In the genomic region with DNA sequence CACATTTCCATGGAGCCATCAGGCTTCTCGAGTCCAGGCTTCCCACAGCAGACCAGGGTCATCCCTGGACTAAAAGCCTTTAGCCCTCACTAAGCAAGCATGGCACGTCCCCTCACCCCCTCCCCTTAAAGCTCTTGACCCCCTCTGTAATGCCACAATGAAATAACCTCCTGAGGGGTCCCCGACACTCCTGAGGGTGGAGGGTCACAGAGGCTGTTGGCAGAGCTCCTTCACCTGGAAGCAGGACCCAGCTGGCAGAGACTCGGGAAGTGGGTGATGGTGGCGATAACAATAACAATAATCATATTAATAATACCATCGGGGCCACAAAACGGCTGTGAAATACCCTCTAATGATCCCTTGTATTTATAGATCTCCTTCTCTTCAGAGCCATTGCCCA, we compare ENCODE assay signal across 8 mouse cellular contexts. TPM values are rescaled to one million over a fixed set of nuclear protein-coding genes. Genes with fewer than 3 reads are reported as not detected.
DNase-seq lines count a peak whose midpoint lies in the region; ATAC-seq and TF ChIP-seq lines count a peak whose summit lies in the region.

Gene Sp2, minus strand, starts transcription at position 101 of the 400 bp plus-strand sequence.

- no peak within 1 kb of the TSS for H3K4me3 ChIP-seq in kidney, embryonic 16.5 days (ENCODE audit: low read length)
- H3K4me3 ChIP-seq in small intestine, adult 2 months (ENCODE audit: low read depth, low read length), result no peak within 1 kb of the TSS

- 48% methylated on average over 7 of the region's 7 CpGs for WGBS in kidney, embryonic 16.5 days
- WGBS in small intestine, adult 2 months, result 71% methylated on average over 7 of the region's 7 CpGs

- DNase-seq in kidney, postnatal 14 days, result no peak
- DNase-seq in Patski (ENCODE audit: low read depth, low spot score), result no peak
- DNase-seq in layer of hippocampus, postnatal 14 days (ENCODE audit: low spot score in 2 of 2), result no peak
- DNase-seq in c-Kit-positive CD71-positive TER-119-positive erythroid progenitor cells, embryonic 14.5 days (ENCODE audit: low spot score), result no peak
- no peak for DNase-seq in frontal cortex, postnatal 14 days (ENCODE audit: low spot score in 2 of 2)

- in situ Hi-C loops in Patski (cut with MboI; ENCODE audit: low pct_unique_long_range_greater_than_20kb), result no loop called here

- H3K36me3 ChIP-seq in kidney, embryonic 16.5 days (ENCODE audit: insufficient read depth, low read length), result no peaks in the 10 kb centered on the region
- H3K36me3 ChIP-seq in small intestine, adult 2 months (ENCODE audit: control insufficient read depth, insufficient read depth, low read length), result no peaks in the 10 kb centered on the region

- no peak within 1 kb of the TSS for H3K4me2 ChIP-seq in kidney, embryonic 16.5 days (replicated peaks; ENCODE audit: low read depth, low read length)

- no peaks in the 10 kb centered on the region for H3K9me3 ChIP-seq in kidney, embryonic 16.5 days (ENCODE audit: low read length)

- no peak for TF ChIP-seq CTCF in Patski (IDR thresholded peaks at IDR 0.05)
- no peak for TF ChIP-seq CTCF in small intestine, adult 2 months (IDR thresholded peaks at IDR 0.05; ENCODE audit: extremely low read depth, insufficient read length, insufficient replicate concordance, low read depth, low read length)

- POLR2A ChIA-PET in Patski (lab: Charles Lee), result interaction anchor here (0.6 to 1.3 kb wide), 2 partner anchors 30 to 40 kb away, joined by 3 read pairs; partner anchors contain the start of gene Sp6

- ATAC-seq in kidney, embryonic 16.5 days (ENCODE audit: low FRiP score, low TSS enrichment), result no peak
- ATAC-seq in Patski, result no peak
- no peak for ATAC-seq in erythroid progenitor cell, adult 5-6 weeks (replicated peaks; ENCODE audit: low FRiP score, poor library complexity, severe bottlenecking)

- H3K27me3 ChIP-seq in kidney, embryonic 16.5 days (ENCODE audit: insufficient read depth, low read length), result 0 out of 2 replicates have a peak, but pooled peaks cover 5% of the 10 kb centered on the region
- H3K27me3 ChIP-seq in Patski, result no peaks in the 10 kb centered on the region
- no peaks in the 10 kb centered on the region for H3K27me3 ChIP-seq in small intestine, adult 2 months (ENCODE audit: control insufficient read depth, insufficient read depth, low read length)

- H3K9ac ChIP-seq in kidney, embryonic 16.5 days (replicated peaks; ENCODE audit: low read length), result 0 out of 2 replicates have a peak within 1 kb of the TSS, but pooled peaks have one; percentile 7

- no peak within 1 kb of the TSS for H3K27ac ChIP-seq in kidney, embryonic 16.5 days (ENCODE audit: low read length)
- H3K27ac ChIP-seq in small intestine, adult 2 months (ENCODE audit: insufficient read depth, low read depth, low read length), result no peak within 1 kb of the TSS

- H3K4me1 ChIP-seq in kidney, embryonic 16.5 days (ENCODE audit: insufficient read depth, low read length), result peaks cover 33% of the 10 kb centered on the region
- peaks cover 9% of the 10 kb centered on the region for H3K4me1 ChIP-seq in small intestine, adult 2 months (ENCODE audit: control insufficient read depth, insufficient read depth, insufficient read length, low read length)

- CTCF ChIA-PET in Patski (lab: Charles Lee), result interaction anchor here (0.9 to 2.7 kb wide), 4 partner anchors 38 to 62 kb away, joined by 3 to 22 read pairs (median 7); no protein-coding TSS in a partner anchor

- TF ChIP-seq POLR2A in small intestine, adult 2 months (IDR thresholded peaks at IDR 0.05; ENCODE audit: low read depth, low read length), result no peak

RNA-seq across cellular contexts. Expression of gene Sp2, which starts in this region (rescaled TPM):
- polyA plus RNA-seq in kidney, embryonic 16.5 days (2015; fragmentation: Nextera tagmentation; extraction: Ambion mirVana), result 21.2 and 25.1 TPM in 2 replicates
- 13.0 TPM for polyA plus RNA-seq in Patski (2021)
- total RNA-seq in erythroid progenitor cell, adult 5-6 weeks (2015; ENCODE audit: low replicate concordance), result 52.4 and 62.0 TPM in 2 replicates
- total RNA-seq in erythroid progenitor cell, adult 5-6 weeks (2017; ENCODE audit: low replicate concordance), result 13.1 and 27.8 TPM in 2 replicates
- total RNA-seq in layer of hippocampus, postnatal 14 days (2021), result 10 to 100 TPM; 12.3 to 13.5 TPM
- 11.0 and 20.1 TPM in 2 replicates for polyA plus RNA-seq in small intestine, adult 2 months (2012; rRNA removed)
